Mouse (Mus musculus) T-helper 1 cell (primary cell): ENCODE results near the gene Ccni.

Source experiments
- in situ Hi-C: fragments of 300-600 bp; cut with MboI, MseI; formaldehyde crosslinking; loops from one replicate; pipeline ENCODE4 v1.15.1; 2025; ENCODE audit warnings: high pct_unique_total_duplicates

The Ccni gene

DNA sequence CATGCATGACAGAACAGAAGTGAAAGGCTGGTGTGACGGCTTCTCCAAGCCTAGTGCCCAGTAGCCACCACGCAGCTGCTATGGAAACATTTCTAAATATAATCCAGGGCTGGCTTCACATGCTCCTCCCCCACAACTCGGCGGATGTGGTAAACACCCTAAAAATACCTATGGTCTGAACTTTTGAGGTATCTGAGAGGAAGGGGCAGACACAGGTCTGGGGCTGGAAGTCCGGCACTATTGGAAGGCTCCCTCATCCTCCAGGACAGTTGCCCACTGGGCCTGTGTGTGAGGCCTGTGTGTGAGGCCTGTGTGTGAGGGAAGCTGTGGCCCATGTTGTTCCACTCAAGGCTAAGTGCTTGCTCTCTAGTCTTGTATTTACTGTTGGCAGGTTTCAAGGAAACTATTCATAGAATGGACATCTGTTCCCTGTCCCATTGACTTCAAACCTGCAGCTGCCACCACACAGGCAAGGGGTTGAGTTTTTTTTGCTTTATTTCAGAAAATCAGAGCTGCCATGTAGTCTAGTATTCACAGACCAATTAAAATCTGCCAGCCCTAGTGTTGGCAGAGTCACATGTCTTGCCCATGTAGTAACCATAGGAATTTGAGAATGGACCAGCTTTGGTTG is 69.2 kb downstream of the Ccni start:
- in situ Hi-C loops: no loop called here

DNA sequence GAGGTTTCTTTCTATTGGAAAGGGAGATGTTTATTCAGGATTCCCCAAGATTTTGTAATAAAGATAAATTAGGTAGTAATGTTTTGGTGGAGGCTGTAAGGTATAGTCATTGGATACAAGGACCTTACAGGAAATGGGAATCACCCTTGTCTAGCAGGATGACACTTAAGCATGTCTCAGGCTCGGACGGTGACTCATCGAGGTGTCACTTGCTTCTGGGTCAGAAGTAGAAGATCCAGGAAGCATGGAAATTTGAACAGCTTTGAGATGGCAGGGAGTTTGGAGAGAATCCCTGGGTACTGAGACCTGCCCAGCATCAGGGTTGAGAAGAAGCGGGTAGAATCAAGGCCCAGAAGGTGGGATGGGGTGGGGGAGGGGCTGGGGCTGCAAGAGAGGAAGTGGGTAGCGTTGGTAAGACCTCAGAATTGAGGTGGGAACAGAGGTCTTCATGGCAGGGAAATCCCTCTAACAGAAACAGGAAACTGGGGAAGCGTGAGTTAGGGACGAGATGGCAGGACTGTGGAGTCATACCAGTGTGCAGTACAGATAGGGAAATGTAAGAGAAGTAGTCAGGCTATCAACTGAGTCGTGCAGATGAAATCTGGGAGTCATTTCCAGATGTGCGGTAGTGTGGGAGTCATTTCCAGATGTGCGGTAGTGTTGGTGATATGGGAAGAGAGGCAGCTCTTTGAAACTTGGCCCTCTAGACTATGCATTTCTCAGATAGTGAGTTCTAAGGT is 70.8 kb downstream of the Ccni start:
- in situ Hi-C loops: no loop called here

DNA sequence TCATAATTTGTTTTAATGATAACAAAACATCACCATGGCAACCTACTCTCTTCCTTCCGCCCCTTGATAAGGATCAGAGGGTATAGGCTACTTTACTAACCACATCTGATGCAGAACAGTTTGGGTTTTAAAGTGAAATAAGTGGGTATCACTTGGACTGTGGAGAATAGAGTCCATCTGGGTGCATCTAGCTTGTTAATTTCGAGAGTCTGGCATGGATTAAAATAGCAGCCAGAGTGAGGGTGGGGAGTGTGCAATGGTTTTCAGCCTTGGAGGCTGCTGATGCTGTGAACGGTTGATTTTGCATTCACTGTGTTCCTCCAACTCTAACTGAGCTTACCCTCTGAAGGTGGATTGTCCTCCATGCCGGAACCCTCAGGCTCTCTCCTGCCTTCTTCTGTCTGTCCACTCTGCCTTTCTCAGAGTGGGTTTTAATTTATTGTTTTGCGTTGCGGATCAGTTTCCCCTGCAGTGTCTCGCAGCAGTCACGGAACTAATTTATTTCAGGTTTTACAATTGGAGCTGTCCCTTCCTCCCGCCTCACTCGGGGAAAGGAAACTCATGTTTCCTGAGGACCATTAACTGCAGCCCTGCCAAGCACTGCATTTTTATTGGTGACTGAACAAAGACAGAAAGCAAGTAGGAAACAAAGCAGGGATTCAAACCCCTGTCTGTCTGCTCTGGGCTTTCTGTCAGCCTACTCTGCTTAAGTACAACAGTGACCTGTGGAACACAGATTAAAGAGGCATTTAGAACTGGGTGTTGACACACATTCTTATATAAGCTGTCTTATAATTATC is 72.7 kb downstream of the Ccni start:
- in situ Hi-C loops: no loop called here
